Mouse (Mus musculus) retina, embryonic 14.5 days (tissue): Measurements from ENCODE around the gene Cux1.
A peak's percentile ranks its signal among the peaks of the same experiment; 100 is the strongest.

ENCODE experiments used
- DNase-seq: peaks from one replicate; pipeline ENCODE4 v3.0.0-alpha.2; 2015; ENCODE audit warnings: low spot score

Cux1 gene

DNA sequence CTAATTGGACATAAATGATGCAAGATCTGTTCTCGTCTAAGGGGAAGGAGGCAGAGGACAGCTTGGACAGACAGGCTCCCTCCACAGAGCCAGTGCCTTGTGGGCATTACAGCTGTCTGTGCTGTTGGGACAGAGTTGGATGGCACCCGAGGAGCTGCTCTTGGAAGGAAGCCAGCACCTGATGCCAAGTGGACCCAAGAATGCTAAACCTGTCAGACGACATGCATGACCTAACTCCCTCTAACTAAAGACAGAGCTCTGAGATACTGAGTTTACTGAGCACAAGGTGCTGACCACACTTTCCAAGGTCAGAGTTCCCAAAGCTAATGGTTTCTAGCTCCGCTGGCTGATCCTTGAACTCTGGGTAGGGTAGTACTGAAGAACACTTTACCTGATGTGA is 255.1 kb downstream of the Cux1 start:
- DNase-seq: no peak

GRCm38 (mm10) chr5:136306254-136306653 is 261.0 kb downstream of the Cux1 start:
- DNase-seq: no peak

DNA sequence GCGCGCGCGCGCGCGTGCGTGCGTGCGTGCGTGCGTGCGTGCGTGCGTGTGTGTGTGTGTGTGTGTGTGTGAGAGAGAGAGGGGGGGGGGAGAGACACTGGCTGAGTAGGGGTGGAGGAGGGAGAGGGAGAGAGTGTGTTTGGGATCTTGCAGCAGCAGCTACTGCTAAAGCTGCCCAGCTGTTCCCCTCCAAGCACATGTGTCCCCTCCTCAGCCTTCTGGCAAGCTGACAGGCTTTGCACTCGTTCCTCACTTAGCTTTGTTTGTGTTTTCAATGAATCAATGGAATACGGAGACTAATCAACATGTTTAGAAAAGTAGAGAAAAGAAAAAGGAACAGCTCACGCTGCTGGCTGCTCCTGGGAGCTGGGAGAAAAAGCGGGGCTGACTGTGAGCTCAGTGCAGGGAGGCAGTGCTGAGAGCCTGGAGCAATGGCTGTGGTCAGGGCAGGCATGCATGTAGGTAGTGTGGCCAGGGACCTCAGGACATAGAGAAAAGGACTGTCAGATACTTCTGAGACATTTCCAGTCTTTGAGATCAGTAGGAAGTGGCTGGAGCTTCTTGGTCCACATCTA is 263.8 kb downstream of the Cux1 start:
- no peak for DNase-seq

DNA sequence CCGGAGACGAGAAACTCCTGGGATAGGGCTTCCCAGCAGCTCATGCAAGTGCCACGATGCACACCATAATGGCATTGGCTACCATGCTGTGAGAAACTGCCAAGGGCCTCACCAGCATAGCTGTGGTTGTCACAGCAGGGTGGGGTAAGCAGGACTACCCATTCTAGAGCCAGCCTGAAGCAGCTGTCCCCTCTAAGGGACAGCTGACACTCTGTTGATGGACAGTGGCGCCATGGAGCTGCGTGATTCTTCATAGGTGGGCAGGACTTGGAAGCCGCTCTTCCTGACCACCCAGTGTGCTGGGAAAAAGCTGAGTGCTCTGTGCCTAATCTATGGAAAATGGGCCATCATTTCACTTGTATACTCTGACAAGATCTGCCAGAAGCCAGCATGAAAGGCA is 266.4 kb downstream of the Cux1 start:
- no peak for DNase-seq

GRCm38 (mm10) chr5:136297691-136298090 is 269.6 kb downstream of the Cux1 start:
- no peak for DNase-seq

- DNase-seq: peak; percentile 22
Observed at GRCm38 (mm10) chr5:136296911-136297310, 270.4 kb downstream of the Cux1 start.

- DNase-seq: no peak
Observed at GRCm38 (mm10) chr5:136292971-136293418, 274.3 kb downstream of the Cux1 start.

GRCm38 (mm10) chr5:136292361-136292760 is 274.9 kb downstream of the Cux1 start:
- DNase-seq: no peak

DNA sequence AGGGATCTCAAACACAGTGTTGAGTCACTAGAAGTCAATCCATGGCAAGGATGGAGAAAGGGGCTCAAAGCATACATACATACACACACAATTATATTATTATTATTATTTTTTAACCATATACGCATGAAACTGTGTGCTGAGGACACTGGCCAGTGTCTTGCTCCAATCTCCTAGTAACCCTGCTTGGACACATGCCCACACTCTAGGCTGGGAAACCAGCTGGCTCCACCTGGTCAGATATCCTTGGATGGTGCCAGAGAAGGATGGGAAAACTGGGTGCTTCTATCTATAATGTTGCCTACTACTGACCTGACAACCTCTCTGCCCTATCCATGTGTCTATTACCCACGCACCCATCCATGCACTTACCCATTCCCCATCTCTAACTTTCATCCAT is 275.7 kb downstream of the Cux1 start:
- no peak for DNase-seq

GRCm38 (mm10) chr5:136289776-136290175 is 277.5 kb downstream of the Cux1 start:
- no peak for DNase-seq

DNA sequence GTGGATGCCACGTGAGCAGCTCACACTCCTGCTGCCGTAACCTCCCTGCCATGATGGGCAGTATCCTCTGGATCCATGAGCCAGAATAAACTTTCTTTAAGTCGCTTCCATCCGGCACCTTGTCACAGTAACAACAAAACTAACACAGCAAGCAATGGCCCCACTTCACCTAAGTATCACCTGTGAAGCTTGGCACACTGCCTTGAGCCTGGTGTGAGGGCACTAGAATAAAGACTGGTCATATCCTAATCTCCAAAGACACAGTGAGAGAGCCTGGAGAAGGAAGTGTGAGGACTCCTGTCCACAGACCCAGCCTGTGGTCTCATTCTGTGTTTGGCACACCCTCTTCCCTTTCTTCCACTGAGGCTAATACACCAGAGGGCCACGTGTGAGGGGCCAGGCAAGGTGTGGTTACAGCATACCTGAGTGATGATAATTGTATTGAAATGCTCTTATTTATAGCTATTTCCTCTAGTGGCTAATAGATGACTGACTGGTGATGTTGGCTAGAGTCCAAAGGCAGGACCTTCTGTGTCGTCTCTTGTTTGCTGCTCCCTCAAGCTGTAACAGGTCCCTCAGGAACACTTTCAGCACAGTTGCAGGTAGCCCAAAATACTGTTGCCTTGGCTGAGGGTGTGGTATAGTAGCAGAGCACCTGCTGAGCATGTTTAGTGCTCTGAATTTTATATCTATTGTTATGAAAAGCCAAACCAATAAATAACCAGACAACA is 278.8 kb downstream of the Cux1 start:
- DNase-seq: no peak

DNA sequence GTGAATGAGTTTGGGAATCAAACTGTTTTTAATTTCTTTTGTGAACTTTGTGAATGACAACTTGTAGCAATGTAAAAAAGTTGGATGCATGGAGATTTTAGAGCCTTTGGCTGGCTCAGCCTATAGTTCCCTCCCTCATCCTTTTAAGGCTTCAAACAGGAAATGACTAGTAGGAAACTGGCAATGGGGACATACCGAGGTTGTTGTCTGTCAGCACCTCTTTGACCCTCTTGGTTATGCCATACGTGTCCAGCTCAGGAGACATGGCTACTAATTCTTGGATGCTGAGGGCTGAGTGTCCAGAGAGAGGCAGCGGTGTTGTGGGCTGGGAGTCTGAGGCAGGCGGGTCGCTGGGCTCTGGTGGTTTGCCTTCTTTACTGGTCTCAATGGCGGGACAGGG is 280.7 kb downstream of the Cux1 start:
- DNase-seq: no peak

DNA sequence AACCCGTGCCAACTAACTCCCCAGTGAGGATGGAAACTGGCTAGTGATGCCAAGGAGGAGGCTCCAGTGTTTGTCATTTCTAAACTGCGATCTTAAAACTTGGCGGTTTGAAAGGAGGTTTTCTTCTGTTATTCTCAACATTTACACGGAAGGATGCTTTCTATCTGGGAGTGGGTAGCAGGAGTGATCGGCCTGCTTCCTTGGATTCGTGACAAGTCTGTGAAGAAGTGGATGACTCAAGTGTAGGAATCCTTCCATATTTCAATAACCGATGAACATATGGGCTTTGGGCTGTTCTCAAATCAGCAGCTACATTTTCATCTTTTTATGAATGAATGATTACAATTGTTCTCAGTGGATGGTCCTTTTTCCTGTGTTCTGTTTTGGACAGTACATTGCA is 282.2 kb downstream of the Cux1 start:
- no peak for DNase-seq

DNA sequence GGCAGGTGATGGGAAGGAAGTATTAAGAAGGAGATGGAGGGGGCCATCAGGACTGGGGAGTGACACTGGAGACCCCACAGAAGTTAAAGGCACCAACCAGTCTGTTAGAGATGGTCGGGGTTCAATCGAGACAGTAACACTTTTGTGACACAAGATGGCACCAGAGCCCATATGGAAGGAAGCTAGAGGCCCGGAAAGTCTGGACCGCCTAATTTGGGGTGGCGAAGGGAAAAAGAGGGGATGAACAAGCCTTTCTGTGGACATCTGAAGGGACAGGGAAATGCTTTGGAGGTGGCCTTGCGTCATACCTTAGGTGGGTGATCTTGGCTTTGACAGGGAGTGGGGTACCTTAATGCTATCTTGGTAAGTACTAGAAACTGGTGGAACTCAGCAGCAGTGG is 285.9 kb downstream of the Cux1 start:
- peak; percentile 60 for DNase-seq

DNA sequence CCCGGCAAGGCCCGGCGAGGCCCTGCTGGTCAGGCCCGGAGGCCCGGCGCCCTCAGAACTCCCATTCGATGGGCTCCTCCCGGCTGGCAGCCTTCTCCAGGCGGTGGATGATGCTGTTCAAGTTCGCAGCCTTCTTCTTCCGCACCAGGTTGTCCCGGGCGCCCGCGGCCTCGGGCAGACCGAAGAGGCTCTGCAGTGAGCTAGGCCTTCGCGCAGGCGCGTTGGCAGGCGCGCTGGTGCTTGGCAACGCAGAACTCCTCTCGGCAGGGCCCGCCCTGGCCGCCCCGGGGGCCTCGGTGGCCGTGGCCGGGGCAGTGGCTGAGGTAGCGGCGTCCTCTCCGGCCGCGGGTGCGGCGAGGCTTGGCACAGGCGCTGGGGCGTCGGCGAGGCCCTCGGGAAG is 292.6 kb downstream of the Cux1 start:
- no peak for DNase-seq

DNA sequence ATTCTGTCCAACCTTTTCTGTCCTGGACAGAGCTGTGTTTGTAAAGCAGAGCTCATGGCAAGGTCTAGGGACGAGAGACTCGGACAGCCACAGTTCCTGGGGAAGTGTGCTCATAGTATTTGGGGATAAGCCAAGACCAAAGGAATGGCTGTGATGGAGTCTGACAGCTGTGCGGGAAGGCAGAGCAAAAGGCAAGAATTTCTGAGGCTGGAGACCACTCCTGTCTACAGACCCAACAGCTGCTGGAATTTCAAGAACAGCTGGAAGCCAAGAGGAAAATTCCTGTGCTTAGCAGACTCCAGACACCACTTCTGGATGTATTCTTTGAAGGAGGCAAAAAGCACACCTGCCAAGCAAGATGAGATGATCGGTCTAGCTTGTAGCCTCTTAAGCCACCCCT is 297.4 kb downstream of the Cux1 start:
- no peak for DNase-seq

DNA sequence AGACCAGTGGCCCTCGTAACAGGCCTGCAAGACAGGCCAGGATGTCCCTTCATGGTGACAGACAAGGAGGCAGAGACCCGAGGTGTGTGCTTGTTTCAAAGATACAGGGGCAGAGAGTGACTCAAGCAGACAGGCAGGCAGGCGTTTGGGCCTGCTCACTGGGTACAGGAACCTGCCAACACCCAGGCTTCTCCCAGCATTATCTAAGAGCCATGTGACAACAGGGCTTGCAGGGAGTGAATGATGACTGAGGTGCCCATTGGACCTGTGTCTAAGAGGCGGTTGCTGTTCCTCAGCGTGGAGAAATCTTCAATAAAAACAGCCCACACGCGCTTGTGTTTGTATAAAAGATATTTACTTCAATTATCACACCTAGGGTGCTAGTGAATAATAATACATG is 301.2 kb downstream of the Cux1 start:
- no peak for DNase-seq

DNA sequence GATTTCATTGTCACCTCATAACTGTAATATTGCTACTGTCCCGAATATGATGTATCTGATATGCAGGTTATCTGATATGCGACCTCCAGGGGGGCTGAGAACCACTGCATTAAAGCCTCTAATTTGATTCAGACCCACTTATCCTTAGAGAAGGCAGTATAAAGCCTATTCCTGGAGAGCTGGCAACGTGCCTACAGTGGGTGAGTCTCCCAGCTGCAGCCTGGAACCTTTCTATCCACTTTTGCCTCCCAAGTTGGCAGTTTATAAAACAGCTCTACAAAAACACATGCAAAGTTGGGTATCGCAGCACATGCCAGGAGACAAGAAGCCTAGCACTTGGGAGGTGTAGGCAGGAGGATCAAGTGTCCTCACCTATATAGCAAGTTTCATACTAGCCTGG is 303.9 kb downstream of the Cux1 start:
- DNase-seq: no peak

DNA sequence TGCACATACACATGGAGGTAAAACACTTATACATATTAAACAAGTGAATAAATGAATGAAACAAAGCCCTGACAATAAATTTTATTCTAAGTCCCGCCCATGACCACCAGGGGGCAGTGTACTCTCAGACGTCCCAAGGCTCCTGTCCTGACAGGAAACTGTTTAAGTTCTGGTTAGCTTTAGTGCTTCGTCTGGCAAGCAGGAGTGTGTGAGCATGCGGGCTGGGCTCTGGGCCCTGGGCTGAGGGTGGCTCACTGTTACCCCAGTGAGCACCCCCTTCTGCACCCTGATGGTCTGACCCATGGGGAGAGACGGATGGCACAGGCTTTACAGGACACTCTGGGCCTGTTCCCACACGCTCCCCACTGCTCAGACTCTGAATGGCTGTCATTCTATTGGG is 308.4 kb downstream of the Cux1 start:
- peak; percentile 84 for DNase-seq

- peak; percentile 91 for DNase-seq
Observed at GRCm38 (mm10) chr5:136252899-136253298, 314.4 kb downstream of the Cux1 start.

DNA sequence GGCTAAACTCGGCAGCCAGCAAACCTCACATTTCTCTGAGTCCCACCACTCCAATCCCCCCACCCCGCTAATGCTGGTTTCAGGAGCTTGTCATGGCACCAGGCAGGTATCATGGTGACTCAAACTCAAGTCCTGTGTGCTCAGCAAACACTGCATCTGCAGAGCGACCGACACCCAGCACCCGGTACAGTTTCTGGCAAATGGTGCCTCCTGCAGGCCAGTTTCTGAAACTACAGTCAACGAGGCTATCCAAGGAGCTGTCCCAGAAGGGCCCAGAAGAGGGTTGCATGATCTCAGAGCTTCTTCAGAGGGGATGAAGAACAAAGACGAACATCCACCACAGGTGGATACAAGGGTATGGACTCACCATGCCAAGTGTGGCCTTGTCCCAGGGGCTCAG is 316.3 kb downstream of the Cux1 start:
- peak; percentile 51 for DNase-seq

DNA sequence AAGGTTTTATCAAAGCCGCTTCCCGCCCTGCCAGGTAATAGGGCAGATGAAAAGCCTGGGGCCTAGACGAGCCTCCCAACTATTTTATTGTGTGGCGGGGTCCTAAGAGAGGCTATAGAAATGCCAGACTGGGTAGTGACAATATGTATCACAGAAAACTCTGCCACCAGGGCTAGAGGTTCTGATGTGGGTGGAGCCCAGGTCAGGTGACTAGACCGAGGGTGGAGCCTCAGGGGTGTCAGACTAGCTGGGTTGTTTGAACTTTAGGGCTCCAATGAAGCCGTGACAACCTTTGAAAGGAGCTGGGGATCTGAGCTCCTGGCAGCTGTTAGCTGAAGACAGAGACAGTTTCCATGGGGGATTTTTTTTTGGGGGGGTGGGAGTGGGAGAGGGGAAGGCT is 318.8 kb downstream of the Cux1 start:
- DNase-seq: no peak

DNA sequence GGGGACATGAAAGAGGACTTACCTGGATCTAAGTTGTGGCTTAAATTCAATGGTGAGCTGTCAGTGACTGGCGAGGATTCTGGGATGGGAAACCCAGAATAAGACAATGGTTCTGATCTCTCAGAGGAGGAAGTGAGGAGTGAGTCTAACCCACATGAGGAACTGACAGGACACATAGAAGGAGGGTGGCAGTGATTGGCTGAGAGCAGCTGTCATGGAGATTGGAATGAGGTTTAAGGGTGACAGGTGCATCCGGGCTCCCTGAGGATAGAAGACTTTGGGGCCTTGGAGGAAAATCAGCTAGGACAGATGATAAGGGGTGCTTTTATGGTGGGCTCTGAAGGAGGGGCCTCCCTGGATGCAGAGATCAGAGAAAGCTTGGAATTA is 320.8 kb downstream of the Cux1 start, which contains the start of gene Sh2b2:
Sh2b2 (minus strand) TSS at position 105 of the 387 bp plus-strand sequence.
- no peak for DNase-seq
